15 mouse cellular contexts compared by ENCODE assay signal in the genomic region with DNA sequence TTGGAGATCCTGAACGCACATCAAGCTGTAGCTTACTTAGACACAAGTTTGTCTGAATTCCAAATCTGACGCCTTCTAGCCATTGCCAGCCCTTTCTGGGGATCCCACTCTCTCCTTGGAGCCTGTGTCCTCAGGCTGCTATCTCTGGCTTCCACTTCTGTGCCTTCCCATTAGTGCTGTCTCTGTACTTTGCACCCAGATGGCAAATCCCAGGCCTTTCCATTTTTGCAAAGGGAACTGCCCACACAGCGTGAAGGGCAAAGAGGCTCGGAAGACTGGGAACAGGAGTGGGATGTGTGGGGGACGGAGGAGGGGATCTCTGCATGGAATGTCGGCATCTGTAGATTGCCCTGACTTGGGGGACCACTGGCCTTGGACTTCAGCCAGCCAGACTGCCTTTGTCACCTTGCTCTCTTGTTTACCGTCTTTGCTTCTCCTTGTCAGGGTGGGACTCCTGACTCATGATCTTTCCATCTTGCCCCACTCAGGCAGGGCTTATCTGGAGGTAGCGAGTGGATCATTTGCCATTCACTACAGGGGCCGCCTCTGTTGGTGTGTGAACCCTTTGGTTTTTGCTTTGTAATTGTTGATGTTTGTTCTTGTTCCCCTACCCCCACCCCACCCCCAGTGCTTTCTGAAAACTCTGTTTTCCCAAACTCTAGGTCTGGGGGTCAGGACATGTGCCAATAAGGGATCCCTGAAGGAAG. TPM values are rescaled to one million over a fixed set of nuclear protein-coding genes. Genes with fewer than 3 reads are reported as not detected.
DNase-seq lines count a peak whose midpoint lies in the region; ATAC-seq and TF ChIP-seq lines count a peak whose summit lies in the region.
"Had no signal": no experiment of that assay in that cellular context is flagged by ENCODE, and none has a peak within 500 bp of the region (broad histone marks: within the 10 kb centered on the region; RNA-seq: fewer than 3 reads in every experiment).

No protein-coding gene starts in this region.

- H3K4me3 ChIP-seq in E14TG2a.4 (replicated peaks; ENCODE audit: low read length) (peak overlapping the region; percentile 18; the same call in 1 of the 2 replicates), ES-Bruce4 (ENCODE audit: low read depth, low read length) (no peak overlapping the region)
- H3K4me3 ChIP-seq in limb, embryonic 10.5 days = no peak overlapping the region
- H3K4me3 ChIP-seq in hindbrain, embryonic 11.5 days (ENCODE audit: low read depth, low read length) = no peak overlapping the region
- H3K4me3 ChIP-seq: embryonic facial prominence, embryonic 13.5 days; limb, embryonic 15.5 days; midbrain, embryonic 12.5 days had no signal

- TF ChIP-seq POLR2A in ES-Bruce4 (IDR thresholded peaks at IDR 0.05; ENCODE audit: insufficient read depth, low read length) = no peak

- H3K4me2 ChIP-seq in hindbrain, embryonic 11.5 days (replicated peaks; ENCODE audit: low read depth, low read length) = no peak overlapping the region
- H3K4me2 ChIP-seq: embryonic facial prominence, embryonic 13.5 days; limb, embryonic 15.5 days; midbrain, embryonic 12.5 days had no signal

- peaks cover 71% of the 10 kb centered on the region for H3K4me1 ChIP-seq in E14TG2a.4 (replicated peaks; ENCODE audit: low read depth, low read length)
- peaks cover 10% of the 10 kb centered on the region for H3K4me1 ChIP-seq in ES-Bruce4 (ENCODE audit: control insufficient read depth, insufficient read depth, low read length)
- peaks cover 31% of the 10 kb centered on the region for H3K4me1 ChIP-seq in limb, embryonic 10.5 days
- H3K4me1 ChIP-seq in hindbrain, embryonic 11.5 days (replicated peaks; ENCODE audit: control insufficient read depth, insufficient read depth, low read length) = no peaks in the 10 kb centered on the region
- H3K4me1 ChIP-seq: midbrain, embryonic 12.5 days had no signal

- no peaks in the 10 kb centered on the region for H3K9me3 ChIP-seq in E14TG2a.4 (ENCODE audit: low read length)
- no peaks in the 10 kb centered on the region for H3K9me3 ChIP-seq in ES-Bruce4 (replicated peaks; ENCODE audit: control insufficient read depth, insufficient read depth, low read length, poor library complexity, severe bottlenecking)
- H3K9me3 ChIP-seq in limb, embryonic 10.5 days (replicated peaks) = no peaks in the 10 kb centered on the region
- no peaks in the 10 kb centered on the region for H3K9me3 ChIP-seq in hindbrain, embryonic 11.5 days (ENCODE audit: control insufficient read depth, low read length)
- H3K9me3 ChIP-seq: embryonic facial prominence, embryonic 13.5 days; limb, embryonic 15.5 days had no signal

- ATAC-seq in hindbrain, embryonic 11.5 days (ENCODE audit: low FRiP score) = no peak

- H3K9ac ChIP-seq in ES-Bruce4 (ENCODE audit: low read depth, poor library complexity, severe bottlenecking) = peak overlapping the region; percentile 1; the same call in 1 of the 2 replicates
- H3K9ac ChIP-seq in hindbrain, embryonic 11.5 days (ENCODE audit: low read depth, low read length) = no peak overlapping the region
- H3K9ac ChIP-seq: embryonic facial prominence, embryonic 13.5 days; limb, embryonic 15.5 days; midbrain, embryonic 12.5 days had no signal

- WGBS in limb, embryonic 10.5 days = 69% methylated on average over 9 of the region's 9 CpGs
- 62% methylated on average over 9 of the region's 9 CpGs for WGBS in hindbrain, embryonic 11.5 days

- no peaks in the 10 kb centered on the region for H3K27me3 ChIP-seq in E14TG2a.4 (ENCODE audit: insufficient read depth, low read length)
- no peaks in the 10 kb centered on the region for H3K27me3 ChIP-seq in ES-Bruce4 (ENCODE audit: control insufficient read depth, insufficient read depth, low read length, poor library complexity, severe bottlenecking)
- H3K27me3 ChIP-seq in limb, embryonic 10.5 days (ENCODE audit: low read depth, poor library complexity, severe bottlenecking) = no peaks in the 10 kb centered on the region
- H3K27me3 ChIP-seq in hindbrain, embryonic 11.5 days (ENCODE audit: control insufficient read depth, insufficient read depth, low read length) = no peaks in the 10 kb centered on the region
- H3K27me3 ChIP-seq: embryonic facial prominence, embryonic 13.5 days; limb, embryonic 15.5 days; midbrain, embryonic 12.5 days had no signal

- TF ChIP-seq EP300 in ES-Bruce4 (IDR thresholded peaks at IDR 0.05; ENCODE audit: insufficient read depth, low read depth, low read length) = 0 out of 2 replicates have a peak, but pooled peaks have one; percentile 16

- H3K27ac ChIP-seq in ES-Bruce4 (ENCODE audit: insufficient read depth, low read length) = peak overlapping the region; percentile 92
- H3K27ac ChIP-seq in limb, embryonic 10.5 days = peak overlapping the region; percentile 26; the same call in 1 of the 2 replicates
- H3K27ac ChIP-seq in hindbrain, embryonic 11.5 days (ENCODE audit: low read depth, low read length) = no peak overlapping the region
- H3K27ac ChIP-seq: embryonic facial prominence, embryonic 13.5 days; limb, embryonic 15.5 days; midbrain, embryonic 12.5 days had no signal

- TF ChIP-seq CTCF in E14TG2a.4 (conservative IDR thresholded peaks at IDR 0.05; ENCODE audit: low read length) = no peak
- TF ChIP-seq CTCF in ES-Bruce4 (IDR thresholded peaks at IDR 0.05; ENCODE audit: low read depth, low read length) = no peak

- H3K36me3 ChIP-seq in E14TG2a.4 (ENCODE audit: insufficient read depth, low read length) = no peaks in the 10 kb centered on the region
- no peaks in the 10 kb centered on the region for H3K36me3 ChIP-seq in ES-Bruce4 (ENCODE audit: control insufficient read depth, insufficient read depth, low read length, poor library complexity, severe bottlenecking)
- no peaks in the 10 kb centered on the region for H3K36me3 ChIP-seq in limb, embryonic 10.5 days
- no peaks in the 10 kb centered on the region for H3K36me3 ChIP-seq in hindbrain, embryonic 11.5 days (ENCODE audit: control insufficient read depth, insufficient read depth, low read length)
- H3K36me3 ChIP-seq: embryonic facial prominence, embryonic 13.5 days; limb, embryonic 15.5 days; midbrain, embryonic 12.5 days had no signal

- peak; percentile 16 for DNase-seq in layer of hippocampus, adult 11-12 months (ENCODE audit: low spot score)
- DNase-seq in layer of hippocampus, adult 9-10 months (ENCODE audit: low spot score) = no peak
- no peak for DNase-seq in limb, embryonic 10.5 days (ENCODE audit: low spot score)
- DNase-seq in hindbrain, embryonic 11.5 days (ENCODE audit: low spot score) = no peak
- DNase-seq in cerebellum, adult 9-10 months = no peak
- no peak for DNase-seq in cerebellum, adult 8-10 months
- DNase-seq: adrenal gland, postnatal 10 days; cerebellum, adult 18-20 months; heart, postnatal 14 days; thymus, postnatal 4 days had no signal

RNA-seq across cellular contexts. Expression of a gene that starts 42.3 kb away (rescaled TPM):
- 224 and 225 TPM in 2 replicates for polyA plus RNA-seq in ES-Bruce4 (2011; ENCODE audit: insufficient read depth, insufficient read length, low read depth, missing spikeins)
- polyA plus RNA-seq in limb, embryonic 10.5 days (2016; fragmentation: Nextera tagmentation; extraction: Ambion mirVana) = 47.1 and 49.7 TPM in 2 replicates
- polyA plus RNA-seq in hindbrain, embryonic 11.5 days (2014; fragmentation: Nextera tagmentation; extraction: Ambion mirVana) = 50.3 and 59.9 TPM in 2 replicates

RNA-seq across cellular contexts. Expression of a gene that starts 56.1 kb away (rescaled TPM):
- 53.1 and 58.1 TPM in 2 replicates for polyA plus RNA-seq in ES-Bruce4 (2011; ENCODE audit: insufficient read depth, insufficient read length, low read depth, missing spikeins)
- polyA plus RNA-seq in limb, embryonic 10.5 days (2016; fragmentation: Nextera tagmentation; extraction: Ambion mirVana) = 56.4 and 62.8 TPM in 2 replicates
- 65.9 and 77.5 TPM in 2 replicates for polyA plus RNA-seq in hindbrain, embryonic 11.5 days (2014; fragmentation: Nextera tagmentation; extraction: Ambion mirVana)
